Mouse (Mus musculus): Measurements from ENCODE around the gene E2f8. TPM values are rescaled to one million over a fixed set of nuclear protein-coding genes. Genes with fewer than 3 reads are reported as not detected.

The E2f8 gene
- 5.9 and 10.4 TPM in 2 replicates for total RNA-seq (2021)
- long read RNA-seq, experiment 1, partial matches to known transcripts = 2 of 6 reads
- long read RNA-seq, experiment 1, other reads (novel, unspliced or antisense) = 1 of 6 reads
- long read RNA-seq, experiment 2, partial matches to known transcripts = 0 of 4 reads
- long read RNA-seq, experiment 2, other reads (novel, unspliced or antisense) = 3 of 4 reads

DNA sequence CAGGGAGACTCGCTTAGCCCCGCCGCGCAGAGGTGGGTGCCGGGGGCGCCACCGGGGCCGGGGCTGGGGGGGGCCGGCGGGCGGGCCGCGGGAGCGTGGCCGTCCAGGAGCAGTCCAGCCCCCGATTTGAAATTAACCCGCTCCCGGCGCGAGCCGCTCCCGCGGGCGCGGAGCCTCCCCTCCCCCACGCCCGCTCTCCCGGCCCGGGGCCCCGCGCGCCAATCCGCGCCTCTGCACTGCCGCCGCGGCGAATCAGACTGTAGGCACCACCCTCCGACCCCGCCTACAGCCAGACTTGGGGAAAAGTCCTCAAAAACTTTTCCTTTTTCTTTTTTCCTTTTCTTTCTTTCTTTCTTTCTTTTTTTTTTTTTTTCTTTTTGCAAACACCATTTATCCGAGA lies at the start of gene E2f8:
E2f8 (minus strand) TSS at position 111 of the 400 bp plus-strand sequence.
- DNase-seq = peak; percentile 91

DNA sequence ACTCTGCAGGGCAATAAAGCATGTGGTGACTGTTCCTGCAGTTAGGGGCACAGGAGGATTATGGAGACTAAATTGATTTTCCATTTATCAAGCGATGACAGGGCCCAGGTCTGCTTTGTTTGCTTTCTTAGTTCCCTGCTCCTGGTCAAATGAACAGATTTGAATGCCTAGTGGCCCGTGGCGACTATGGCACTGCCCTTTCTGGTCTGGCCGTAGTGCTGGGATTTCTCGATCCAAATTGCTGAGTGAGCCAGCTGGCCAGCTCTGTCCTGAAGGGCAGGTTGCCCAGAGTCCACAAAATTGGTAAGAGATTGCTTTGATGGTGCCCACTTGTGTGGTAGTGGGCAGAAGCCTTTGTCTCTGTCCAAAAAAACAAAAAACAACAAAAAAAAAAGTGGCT lies 49.0 kb upstream of the E2f8 start:
- peak; percentile 52 for DNase-seq

GRCm38 (mm10) chr7:48928364-48928763 lies 47.0 kb upstream of the E2f8 start:
- peak; percentile 84 for DNase-seq

DNA sequence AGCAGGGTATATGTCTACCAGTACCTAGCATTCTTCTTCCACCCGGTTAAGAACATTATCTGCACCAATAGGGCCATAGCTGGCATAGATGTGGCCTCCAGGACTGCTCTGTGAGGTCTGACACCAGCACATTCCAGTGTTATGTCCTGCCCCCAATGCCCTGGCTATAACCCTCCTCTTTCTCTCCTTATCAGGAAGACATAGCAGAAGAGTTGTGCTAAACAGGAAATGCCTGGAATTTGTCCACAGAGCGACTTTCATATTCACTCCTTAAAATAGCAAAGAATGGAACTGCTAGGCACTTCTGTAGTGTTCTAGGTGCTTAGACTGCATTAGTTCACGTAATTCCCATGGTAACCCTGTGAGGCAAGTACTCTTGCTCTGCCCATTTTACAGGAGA lies 43.8 kb upstream of the E2f8 start:
- no peak for DNase-seq

DNA sequence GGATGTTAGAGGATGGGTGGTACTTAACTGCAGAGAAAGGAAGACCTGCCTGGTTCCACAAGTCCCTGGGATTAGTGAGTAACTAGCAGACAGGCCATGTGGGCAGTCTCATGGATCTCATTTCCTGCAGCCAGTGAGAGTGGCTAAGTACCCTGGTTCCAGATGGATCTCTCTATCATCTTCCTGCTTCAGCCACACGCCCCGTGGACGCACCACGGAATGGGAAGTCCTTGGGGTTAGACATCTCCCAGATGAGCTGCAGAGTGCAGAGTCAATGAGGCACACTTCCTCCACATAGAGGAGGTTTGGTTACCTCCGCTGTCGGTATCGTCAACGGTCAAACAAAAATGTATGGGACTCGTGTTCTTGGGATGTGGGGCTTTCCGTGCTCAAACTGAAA lies 42.2 kb upstream of the E2f8 start:
- no peak for DNase-seq

DNA sequence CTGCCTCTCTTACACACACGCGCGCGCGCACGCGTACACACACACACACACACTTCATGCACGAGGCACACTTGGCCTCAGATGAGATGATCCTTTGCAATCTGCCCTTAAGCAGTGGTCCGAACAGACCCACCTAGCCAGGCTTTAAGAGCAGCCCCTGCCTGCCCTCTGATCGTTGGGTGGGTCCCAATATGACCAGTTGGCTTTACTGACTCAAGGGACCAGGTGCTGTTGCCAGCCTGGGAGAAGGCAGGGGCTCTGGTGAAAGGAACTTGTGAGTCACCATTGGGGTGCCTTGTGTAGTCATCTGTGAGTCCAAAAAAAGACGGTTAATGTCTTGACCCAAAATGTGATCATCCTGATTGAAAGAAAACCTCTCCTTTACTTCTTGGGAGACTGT lies 37.0 kb upstream of the E2f8 start:
- no peak for DNase-seq

DNA sequence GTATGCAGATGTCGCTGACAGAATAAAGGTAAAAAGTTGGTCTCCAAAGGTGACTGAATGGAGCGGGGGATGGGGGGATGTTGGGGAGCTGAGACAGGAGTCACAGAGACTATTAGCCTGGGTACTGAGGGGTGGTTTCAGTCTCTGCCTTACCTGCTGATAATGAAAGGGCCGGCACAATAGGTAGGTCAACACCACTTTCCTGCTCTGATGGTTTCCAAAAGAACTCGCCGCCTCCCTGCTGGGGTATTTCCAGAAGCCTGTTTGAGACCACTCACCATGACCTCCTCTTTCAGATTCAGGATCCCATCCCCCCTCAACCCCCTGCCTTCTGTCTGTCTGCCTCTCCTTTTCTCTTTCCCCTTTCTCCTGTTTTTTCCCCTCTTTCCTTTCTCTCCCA lies 36.6 kb upstream of the E2f8 start:
- no peak for DNase-seq

DNA sequence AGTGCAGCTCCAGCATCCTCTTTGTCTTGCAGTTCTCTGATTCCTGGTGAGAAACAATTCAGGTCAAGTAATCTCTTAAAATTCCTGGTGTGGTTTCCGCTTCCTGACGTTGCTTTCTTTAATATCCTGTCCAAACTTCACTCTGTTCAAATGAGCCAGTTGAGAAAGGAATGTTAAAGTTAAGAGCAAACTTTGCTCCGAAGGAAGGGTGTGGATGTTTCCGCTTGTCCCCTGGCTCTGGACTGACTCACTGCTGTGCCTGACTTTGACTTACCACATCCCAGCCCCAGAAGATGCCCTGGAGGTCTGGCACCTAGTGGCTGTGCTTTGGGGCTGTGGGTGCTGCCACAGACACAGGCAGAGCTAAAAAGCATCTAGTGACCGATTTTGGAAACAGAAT lies 36.1 kb upstream of the E2f8 start:
- DNase-seq = no peak

GRCm38 (mm10) chr7:48914630-48915506 lies 33.5 kb upstream of the E2f8 start:
- DNase-seq = no peak

- DNase-seq = no peak
Measured at GRCm38 (mm10) chr7:48911146-48911545, 29.8 kb upstream of the E2f8 start.

DNA sequence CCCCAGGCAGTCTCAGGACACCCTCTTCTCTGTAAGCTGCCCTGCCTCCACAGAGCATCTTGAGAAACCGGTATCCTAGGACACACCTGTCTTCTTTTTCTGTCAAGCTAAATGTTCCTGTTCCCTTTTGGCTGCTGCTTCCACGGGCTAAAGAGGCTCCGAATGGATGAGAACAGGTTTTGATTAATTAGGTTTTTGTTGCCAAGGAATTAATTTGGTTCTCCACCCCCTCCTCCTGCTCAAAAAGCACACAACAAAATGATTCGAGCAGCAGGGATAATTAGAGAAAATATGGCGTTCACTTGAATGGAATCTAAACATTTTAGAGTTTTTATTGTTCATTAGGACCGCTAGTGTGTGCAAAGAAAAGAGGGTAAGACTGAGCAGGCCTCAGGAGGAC lies 28.9 kb upstream of the E2f8 start:
- DNase-seq = no peak

DNA sequence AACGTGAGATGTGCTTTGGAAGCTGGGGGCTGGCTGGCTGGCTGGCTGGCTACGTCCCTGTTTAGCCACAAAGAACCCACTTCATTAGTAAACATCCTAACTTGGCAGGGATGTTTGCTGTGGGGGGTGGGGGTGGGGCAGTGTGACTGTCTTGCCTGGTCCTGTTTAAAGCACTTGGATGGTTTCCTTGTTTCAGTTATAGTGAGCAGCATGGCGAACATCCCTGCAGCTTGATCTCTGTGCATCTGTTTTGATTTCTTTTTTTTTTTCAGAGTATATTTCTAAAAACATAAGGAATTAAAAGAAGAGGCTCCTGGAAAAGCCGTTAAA lies 27.9 kb upstream of the E2f8 start:
- no peak for DNase-seq

DNA sequence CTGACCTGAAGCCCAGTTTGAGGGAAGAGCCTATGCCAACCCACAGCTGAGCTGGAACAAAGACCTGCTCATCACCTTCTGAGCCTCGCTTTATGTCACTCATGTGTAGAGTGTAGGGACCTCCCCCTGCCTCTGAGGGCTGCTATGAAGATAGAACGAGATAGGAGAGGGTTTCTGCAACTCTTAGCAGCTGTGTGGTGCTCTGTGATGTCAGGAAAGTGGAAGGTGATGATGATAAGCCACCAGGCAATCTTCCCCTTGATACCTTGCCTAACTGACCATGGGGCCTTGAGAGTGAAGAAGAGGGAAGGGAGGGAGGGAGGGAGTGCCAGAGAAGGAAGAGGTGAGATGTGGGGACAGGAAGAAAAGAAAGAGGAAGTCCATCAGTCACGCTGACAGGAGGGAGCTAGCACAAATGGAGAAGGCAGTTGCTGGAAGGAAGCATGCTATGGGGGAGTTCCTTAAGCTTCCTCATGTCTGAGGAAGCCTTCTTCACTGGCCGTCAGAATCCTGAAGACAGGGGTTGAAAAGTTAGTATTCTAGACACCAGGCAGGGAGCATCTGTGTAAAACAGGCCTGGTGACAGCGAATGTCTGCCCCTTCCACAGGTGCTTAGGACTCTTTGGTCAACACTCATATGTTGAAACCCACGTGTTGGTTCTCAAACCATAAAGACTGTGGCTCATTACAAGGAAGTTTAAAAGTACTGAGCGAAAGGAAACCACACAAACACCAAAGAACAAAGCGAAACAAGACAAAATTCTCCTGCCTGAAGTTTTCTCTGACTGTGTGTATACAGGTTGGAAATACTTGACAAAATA lies 27.3 kb upstream of the E2f8 start, which contains the start of gene Nav2:
Nav2 (plus strand) TSS at position 196 of the 821 bp plus-strand sequence.
- DNase-seq = no peak

- no peak for DNase-seq
Measured at GRCm38 (mm10) chr7:48902454-48902853, 21.1 kb upstream of the E2f8 start.

- no peak for DNase-seq
Measured at GRCm38 (mm10) chr7:48900408-48901167, 19.2 kb upstream of the E2f8 start.

GRCm38 (mm10) chr7:48898416-48898815 lies 17.0 kb upstream of the E2f8 start:
- DNase-seq = no peak

DNA sequence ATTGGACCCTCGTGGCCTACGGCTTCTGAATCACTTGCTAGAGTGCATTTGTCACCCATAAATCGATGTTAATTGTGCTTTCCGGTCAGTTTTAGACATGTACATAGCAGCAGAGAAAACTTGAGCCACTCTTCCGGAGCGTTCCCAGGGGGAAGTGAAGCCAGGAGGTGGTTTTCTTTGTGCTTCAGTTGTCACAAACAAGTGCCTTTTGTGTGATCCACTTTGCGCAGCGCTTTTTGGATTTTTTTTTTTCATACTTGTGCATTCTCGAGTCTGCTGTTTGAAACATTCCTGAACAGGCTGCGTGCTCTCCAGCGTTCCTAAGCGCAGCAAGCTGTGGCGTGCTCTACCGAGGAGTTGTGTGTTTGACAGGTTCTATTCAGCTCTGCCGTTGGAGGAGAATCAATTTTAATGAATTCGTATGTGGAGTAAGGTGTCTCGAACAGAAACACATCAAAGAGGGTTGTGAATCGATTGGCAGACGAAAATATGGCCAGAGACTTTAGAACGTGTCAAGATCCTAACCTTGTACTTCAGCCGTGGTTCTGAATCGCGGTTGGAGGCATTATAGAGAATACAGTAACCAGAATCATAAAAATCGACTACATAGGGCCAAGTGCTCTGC lies 16.3 kb upstream of the E2f8 start:
- DNase-seq = no peak

GRCm38 (mm10) chr7:48896051-48896450 lies 14.7 kb upstream of the E2f8 start:
- no peak for DNase-seq

GRCm38 (mm10) chr7:48895475-48895874 lies 14.1 kb upstream of the E2f8 start:
- no peak for DNase-seq

DNA sequence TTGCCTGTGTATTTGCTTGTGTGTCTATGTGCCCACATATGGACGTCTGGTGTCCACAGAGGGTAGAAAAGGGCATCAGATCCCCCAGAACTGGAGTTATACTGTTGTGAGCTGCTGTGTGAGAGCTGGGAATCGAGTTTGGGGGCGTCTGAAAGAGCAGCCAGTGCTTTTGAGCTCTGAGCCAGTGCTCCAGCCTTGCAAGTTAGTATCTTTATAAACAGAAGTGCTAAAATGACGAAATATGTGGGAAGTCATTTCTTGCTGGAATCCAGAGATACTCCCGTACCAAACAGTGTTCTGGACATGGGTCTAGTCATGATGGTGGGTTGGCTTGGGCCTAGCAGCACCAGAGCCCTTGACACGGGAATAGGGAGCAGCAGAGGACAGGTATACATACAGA lies 13.4 kb upstream of the E2f8 start:
- no peak for DNase-seq

DNA sequence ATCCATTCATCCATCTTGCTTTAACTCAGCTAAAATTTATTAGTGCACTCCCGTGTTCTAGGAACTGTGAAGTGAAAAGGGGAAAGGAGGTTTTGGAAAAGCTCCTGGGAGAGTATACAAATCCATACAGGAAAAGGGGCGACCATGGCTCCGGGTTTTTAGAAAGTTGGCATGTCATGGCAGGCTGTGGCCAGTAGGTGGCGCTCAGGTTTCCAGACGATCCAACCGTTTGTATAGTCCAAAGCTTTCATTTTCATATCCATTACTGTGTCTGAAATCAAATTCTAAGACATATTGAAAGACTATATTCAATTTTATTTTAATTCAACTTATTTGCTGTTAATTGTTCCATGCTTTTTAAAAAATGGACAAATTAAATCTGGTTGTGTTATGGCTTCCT lies 12.8 kb upstream of the E2f8 start:
- DNase-seq = peak; percentile 74

GRCm38 (mm10) chr7:48893093-48893492 lies 11.7 kb upstream of the E2f8 start:
- no peak for DNase-seq
